Mouse (Mus musculus): ENCODE data around the gene Btbd8. TPM values are rescaled to one million over a fixed set of nuclear protein-coding genes. Genes with fewer than 3 reads are reported as not detected.

Gene Btbd8
- polyA plus RNA-seq, 1 experiment from 2014 or later: 2.6 TPM

GRCm38 (mm10) chr5:107518602-107519001 lies 80.8 kb downstream of the Btbd8 start:
- Histone ChIP-seq H3K4me2 (no peak overlapping the region), H3K36me3 (ENCODE audit: control insufficient read depth, insufficient read depth, low read length) (no peaks in the 10 kb centered on the region), H3K9ac (ENCODE audit: low read depth, low read length) (no peak overlapping the region), H3K9me3 (ENCODE audit: control insufficient read depth, low read length) (no peaks in the 10 kb centered on the region), H3K4me1 (replicated peaks; ENCODE audit: control insufficient read depth, insufficient read depth, low read length) (peaks cover 3% of the 10 kb centered on the region; the same call in 1 of the 2 replicates), H3K4me3 (ENCODE audit: low read depth, low read length) (no peak overlapping the region), H3K27me3 (replicated peaks; ENCODE audit: control insufficient read depth, insufficient read depth, low read length) (no peaks in the 10 kb centered on the region), H3K27ac (ENCODE audit: low read depth, low read length) (no peak overlapping the region)
- DNase-seq (ENCODE audit: low spot score) (no peak), ATAC-seq (replicated peaks; ENCODE audit: low FRiP score) (no peak)
- 92% methylated on average over 4 of the region's 4 CpGs for WGBS

GRCm38 (mm10) chr5:107521386-107521785 lies 83.6 kb downstream of the Btbd8 start:
- Histone ChIP-seq H3K4me3 (ENCODE audit: low read depth, low read length) (no peak overlapping the region), H3K36me3 (ENCODE audit: control insufficient read depth, insufficient read depth, low read length) (no peaks in the 10 kb centered on the region), H3K27me3 (replicated peaks; ENCODE audit: control insufficient read depth, insufficient read depth, low read length) (no peaks in the 10 kb centered on the region), H3K9me3 (ENCODE audit: control insufficient read depth, low read length) (no peaks in the 10 kb centered on the region), H3K27ac (ENCODE audit: low read depth, low read length) (no peak overlapping the region), H3K4me2 (no peak overlapping the region), H3K4me1 (replicated peaks; ENCODE audit: control insufficient read depth, insufficient read depth, low read length) (no peaks in the 10 kb centered on the region), H3K9ac (ENCODE audit: low read depth, low read length) (no peak overlapping the region)
- ATAC-seq (replicated peaks; ENCODE audit: low FRiP score) (no peak), DNase-seq (ENCODE audit: low spot score) (no peak)
- WGBS: 77% methylated on average over 6 of the region's 6 CpGs

- Histone ChIP-seq H3K9ac (ENCODE audit: low read depth, low read length) (no peak overlapping the region), H3K36me3 (ENCODE audit: control insufficient read depth, insufficient read depth, low read length) (no peaks in the 10 kb centered on the region), H3K4me1 (replicated peaks; ENCODE audit: control insufficient read depth, insufficient read depth, low read length) (no peaks in the 10 kb centered on the region), H3K27ac (ENCODE audit: low read depth, low read length) (no peak overlapping the region), H3K4me3 (ENCODE audit: low read depth, low read length) (no peak overlapping the region), H3K9me3 (ENCODE audit: control insufficient read depth, low read length) (no peaks in the 10 kb centered on the region), H3K27me3 (replicated peaks; ENCODE audit: control insufficient read depth, insufficient read depth, low read length) (no peaks in the 10 kb centered on the region), H3K4me2 (no peak overlapping the region)
- ATAC-seq (replicated peaks; ENCODE audit: low FRiP score) (no peak), DNase-seq (ENCODE audit: low spot score) (no peak)
- WGBS: 72% methylated on average over 7 of the region's 7 CpGs
Observed at GRCm38 (mm10) chr5:107521897-107522296, 84.1 kb downstream of the Btbd8 start.

GRCm38 (mm10) chr5:107524281-107524680 lies 86.5 kb downstream of the Btbd8 start:
- H3K9me3 ChIP-seq (ENCODE audit: control insufficient read depth, low read length): no peaks in the 10 kb centered on the region
- H3K4me3 ChIP-seq (ENCODE audit: low read depth, low read length): no peak overlapping the region
- no peak for ATAC-seq (replicated peaks; ENCODE audit: low FRiP score)
- no peak overlapping the region for H3K27ac ChIP-seq (ENCODE audit: low read depth, low read length)
- no peaks in the 10 kb centered on the region for H3K4me1 ChIP-seq (replicated peaks; ENCODE audit: control insufficient read depth, insufficient read depth, low read length)
- H3K27me3 ChIP-seq (replicated peaks; ENCODE audit: control insufficient read depth, insufficient read depth, low read length): no peaks in the 10 kb centered on the region
- WGBS: 75% methylated on average over 10 of the region's 10 CpGs
- H3K9ac ChIP-seq (ENCODE audit: low read depth, low read length): no peak overlapping the region
- DNase-seq (ENCODE audit: low spot score): no peak
- no peaks in the 10 kb centered on the region for H3K36me3 ChIP-seq (ENCODE audit: control insufficient read depth, insufficient read depth, low read length)
- H3K4me2 ChIP-seq: no peak overlapping the region

- WGBS: 84% methylated on average over 3 of the region's 3 CpGs
- no peak for DNase-seq (ENCODE audit: low spot score)
- H3K36me3 ChIP-seq (ENCODE audit: control insufficient read depth, insufficient read depth, low read length): no peaks in the 10 kb centered on the region
- H3K9ac ChIP-seq (ENCODE audit: low read depth, low read length): no peak overlapping the region
- H3K27ac ChIP-seq (ENCODE audit: low read depth, low read length): no peak overlapping the region
- H3K4me1 ChIP-seq (replicated peaks; ENCODE audit: control insufficient read depth, insufficient read depth, low read length): no peaks in the 10 kb centered on the region
- no peaks in the 10 kb centered on the region for H3K27me3 ChIP-seq (replicated peaks; ENCODE audit: control insufficient read depth, insufficient read depth, low read length)
- H3K4me2 ChIP-seq: no peak overlapping the region
- no peak for ATAC-seq (replicated peaks; ENCODE audit: low FRiP score)
- no peaks in the 10 kb centered on the region for H3K9me3 ChIP-seq (ENCODE audit: control insufficient read depth, low read length)
- no peak overlapping the region for H3K4me3 ChIP-seq (ENCODE audit: low read depth, low read length)
Observed at GRCm38 (mm10) chr5:107528856-107529255, 91.1 kb downstream of the Btbd8 start.

- Histone ChIP-seq H3K27me3 (replicated peaks; ENCODE audit: control insufficient read depth, insufficient read depth, low read length) (no peaks in the 10 kb centered on the region), H3K27ac (ENCODE audit: low read depth, low read length) (no peak overlapping the region), H3K4me2 (no peak overlapping the region), H3K36me3 (ENCODE audit: control insufficient read depth, insufficient read depth, low read length) (no peaks in the 10 kb centered on the region), H3K4me1 (replicated peaks; ENCODE audit: control insufficient read depth, insufficient read depth, low read length) (no peaks in the 10 kb centered on the region), H3K4me3 (ENCODE audit: low read depth, low read length) (no peak overlapping the region), H3K9ac (ENCODE audit: low read depth, low read length) (no peak overlapping the region), H3K9me3 (ENCODE audit: control insufficient read depth, low read length) (no peaks in the 10 kb centered on the region)
- no peak for ATAC-seq (replicated peaks; ENCODE audit: low FRiP score)
- no peak for DNase-seq (ENCODE audit: low spot score)
- 46% methylated on average over 2 of the region's 2 CpGs for WGBS
Observed at GRCm38 (mm10) chr5:107533590-107533989, 95.8 kb downstream of the Btbd8 start.

- Histone ChIP-seq H3K36me3 (ENCODE audit: control insufficient read depth, insufficient read depth, low read length) (no peaks in the 10 kb centered on the region), H3K4me3 (ENCODE audit: low read depth, low read length) (no peak within 1 kb of the TSS), H3K4me1 (replicated peaks; ENCODE audit: control insufficient read depth, insufficient read depth, low read length) (no peaks in the 10 kb centered on the region), H3K27me3 (replicated peaks; ENCODE audit: control insufficient read depth, insufficient read depth, low read length) (no peaks in the 10 kb centered on the region), H3K9ac (ENCODE audit: low read depth, low read length) (no peak within 1 kb of the TSS), H3K9me3 (ENCODE audit: control insufficient read depth, low read length) (no peaks in the 10 kb centered on the region), H3K27ac (ENCODE audit: low read depth, low read length) (no peak within 1 kb of the TSS), H3K4me2 (no peak within 1 kb of the TSS)
- no peak; the same call in 1 of the 2 replicates for ATAC-seq (replicated peaks; ENCODE audit: low FRiP score)
- DNase-seq (ENCODE audit: low spot score): no peak
- WGBS: 67% methylated on average over 15 of the region's 15 CpGs
Observed at GRCm38 (mm10) chr5:107534581-107534980, 96.8 kb downstream of the Btbd8 start, which contains the start of gene 1700028K03Rik. 1700028K03Rik (plus strand) TSS chr5:107534709.

- Histone ChIP-seq H3K9ac (ENCODE audit: low read depth, low read length) (no peak overlapping the region), H3K27ac (ENCODE audit: low read depth, low read length) (no peak overlapping the region), H3K36me3 (ENCODE audit: control insufficient read depth, insufficient read depth, low read length) (no peaks in the 10 kb centered on the region), H3K27me3 (replicated peaks; ENCODE audit: control insufficient read depth, insufficient read depth, low read length) (no peaks in the 10 kb centered on the region), H3K9me3 (ENCODE audit: control insufficient read depth, low read length) (no peaks in the 10 kb centered on the region), H3K4me1 (replicated peaks; ENCODE audit: control insufficient read depth, insufficient read depth, low read length) (no peaks in the 10 kb centered on the region), H3K4me2 (no peak overlapping the region), H3K4me3 (ENCODE audit: low read depth, low read length) (no peak overlapping the region)
- ATAC-seq (replicated peaks; ENCODE audit: low FRiP score) (no peak), DNase-seq (ENCODE audit: low spot score) (no peak)
- WGBS: 63% methylated on average over 7 of the region's 7 CpGs
Observed at GRCm38 (mm10) chr5:107541696-107542095, 103.9 kb downstream of the Btbd8 start.

GRCm38 (mm10) chr5:107545927-107546326 lies 108.1 kb downstream of the Btbd8 start:
- ATAC-seq (replicated peaks; ENCODE audit: low FRiP score) (no peak), DNase-seq (ENCODE audit: low spot score) (no peak)
- H3K9me3 ChIP-seq (ENCODE audit: control insufficient read depth, low read length): no peaks in the 10 kb centered on the region
- H3K27me3 ChIP-seq (replicated peaks; ENCODE audit: control insufficient read depth, insufficient read depth, low read length): no peaks in the 10 kb centered on the region
- 67% methylated on average over 4 of the region's 4 CpGs for WGBS
- H3K27ac ChIP-seq (ENCODE audit: low read depth, low read length): no peak overlapping the region
- H3K9ac ChIP-seq (ENCODE audit: low read depth, low read length): no peak overlapping the region
- no peak overlapping the region for H3K4me3 ChIP-seq (ENCODE audit: low read depth, low read length)
- no peak overlapping the region for H3K4me2 ChIP-seq
- peaks cover 5% of the 10 kb centered on the region; the same call in 1 of the 2 replicates for H3K4me1 ChIP-seq (replicated peaks; ENCODE audit: control insufficient read depth, insufficient read depth, low read length)
- H3K36me3 ChIP-seq (ENCODE audit: control insufficient read depth, insufficient read depth, low read length): peaks cover 2% of the 10 kb centered on the region

All from liver, embryonic 11.5 days (tissue).